Mouse (Mus musculus) retina, adult 2 months (tissue): Measurements from ENCODE around the gene Ank2.

Source experiments
- DNase-seq: peaks from one replicate; pipeline ENCODE4 v3.0.0-alpha.2; 2012; ENCODE audit warnings: low read depth, low spot score

Gene Ank2

DNA sequence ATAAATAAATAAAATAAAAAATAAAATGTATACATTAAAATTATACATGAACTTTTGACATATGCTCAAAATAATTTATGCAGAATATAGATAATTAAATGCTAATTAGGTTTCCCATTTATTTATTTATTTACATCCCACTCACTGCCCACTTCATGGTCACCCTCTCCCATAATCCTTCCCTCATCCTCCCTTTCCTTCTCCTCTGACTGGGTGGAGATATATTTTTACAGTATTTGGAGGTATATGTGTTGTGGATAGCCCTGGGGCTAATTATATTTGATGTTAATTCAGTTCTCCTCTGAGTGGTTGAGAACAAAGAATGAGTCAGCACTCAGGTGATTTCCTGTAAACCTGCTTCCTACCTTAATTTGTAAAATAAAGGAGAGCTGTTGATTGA, 582.8 kb downstream of the Ank2 start:
- no peak for DNase-seq

DNA sequence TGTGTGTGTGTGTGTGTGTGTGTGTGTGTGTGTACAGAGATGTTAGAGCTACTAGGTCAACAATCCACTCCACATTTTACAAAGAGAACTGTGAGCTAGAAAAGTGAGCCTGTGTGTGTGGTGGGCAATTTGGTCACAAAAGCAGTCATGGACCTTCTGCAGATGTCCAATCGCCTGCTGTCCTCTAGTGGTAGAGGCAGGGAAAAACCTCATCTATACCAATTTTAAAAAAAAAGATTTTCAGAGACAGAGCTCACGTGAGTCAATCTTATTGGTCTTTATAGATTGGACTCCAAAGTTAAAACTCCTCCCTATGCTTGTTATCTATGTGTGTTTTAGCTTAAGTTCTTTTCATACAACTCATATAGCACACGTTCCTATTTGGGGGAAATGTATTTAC, 595.6 kb downstream of the Ank2 start:
- DNase-seq: peak; percentile 34

GRCm38 (mm10) chr3:126886644-126887043, 612.5 kb downstream of the Ank2 start:
- DNase-seq: no peak

GRCm38 (mm10) chr3:126886090-126886489, 613.1 kb downstream of the Ank2 start:
- no peak for DNase-seq

DNA sequence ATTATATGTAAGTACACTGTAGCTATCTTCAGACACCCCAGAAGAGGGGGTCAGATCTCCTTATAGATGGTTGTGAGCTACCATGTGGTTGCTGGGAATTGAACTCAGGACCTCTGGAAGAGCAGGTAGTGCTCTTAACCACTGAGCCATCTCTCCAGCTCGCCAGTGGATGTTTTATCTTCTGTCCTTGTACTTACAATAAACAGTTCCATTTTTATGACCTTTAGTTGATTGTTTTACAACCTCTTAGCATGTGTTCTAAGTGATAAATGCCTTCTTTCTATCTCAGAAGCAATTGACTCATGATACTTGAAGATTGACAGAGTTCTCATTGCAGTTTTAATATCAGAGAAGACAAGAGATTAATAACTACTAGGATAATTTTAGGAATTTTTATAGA, 620.9 kb downstream of the Ank2 start:
- DNase-seq: no peak
